Mouse (Mus musculus) midbrain, embryonic 10.5 days (tissue): Measurements from ENCODE around the gene Ccna2. TPM values are rescaled to one million over a fixed set of nuclear protein-coding genes. Genes with fewer than 3 reads are reported as not detected.

Experiments
- DNase-seq: peaks from one replicate; pipeline ENCODE4 v3.0.0-alpha.2; 2017; ENCODE audit warnings: low spot score
- H3K27ac ChIP-seq: fragments of 300-500 bp; sonication (generic); replicated peaks from 2 replicates; pipeline ENCODE4 v1.5.1; 2016; ENCODE audit warnings: mild to moderate bottlenecking
- H3K27me3 ChIP-seq: fragments of 300-500 bp; sonication (generic); 2 replicates; pipeline ENCODE4 v1.6.1; 2016; ENCODE audit warnings: low read depth, mild to moderate bottlenecking; ENCODE audit not compliant: poor library complexity, severe bottlenecking
- H3K36me3 ChIP-seq: fragments of 300-500 bp; sonication (generic); 2 replicates; pipeline ENCODE4 v1.6.1; 2016; ENCODE audit warnings: mild to moderate bottlenecking, moderate library complexity
- H3K4me1 ChIP-seq: fragments of 300-500 bp; sonication (generic); 2 replicates; pipeline ENCODE4 v1.6.1; 2016
- H3K4me3 ChIP-seq: fragments of 300-500 bp; sonication (generic); 2 replicates; pipeline ENCODE4 v1.5.1; 2016; ENCODE audit warnings: mild to moderate bottlenecking, moderate library complexity
- H3K9me3 ChIP-seq: fragments of 300-500 bp; sonication (generic); replicated peaks from 2 replicates; pipeline ENCODE4 v1.6.1; 2016; ENCODE audit warnings: mild to moderate bottlenecking
- WGBS: fragments of 180-500 bp; shearing (Covaris S2); methylation state at CpG from one replicate; pipeline ENCODE4 v1.1.7; 2016; 5-methylcytosine and 5-hydroxymethylcytosine counted together
- polyA plus RNA-seq: library from polyadenylated mRNA; unstranded; fragments of >200 nt; fragmentation: Nextera tagmentation; extraction: Ambion mirVana; gene quantifications from 2 replicates; pipeline ENCODE4 v1.2.1, GENCODE M21; 2016

Gene Ccna2
- polyA plus RNA-seq, 1 experiment from 2014 or later = 262 TPM

DNA sequence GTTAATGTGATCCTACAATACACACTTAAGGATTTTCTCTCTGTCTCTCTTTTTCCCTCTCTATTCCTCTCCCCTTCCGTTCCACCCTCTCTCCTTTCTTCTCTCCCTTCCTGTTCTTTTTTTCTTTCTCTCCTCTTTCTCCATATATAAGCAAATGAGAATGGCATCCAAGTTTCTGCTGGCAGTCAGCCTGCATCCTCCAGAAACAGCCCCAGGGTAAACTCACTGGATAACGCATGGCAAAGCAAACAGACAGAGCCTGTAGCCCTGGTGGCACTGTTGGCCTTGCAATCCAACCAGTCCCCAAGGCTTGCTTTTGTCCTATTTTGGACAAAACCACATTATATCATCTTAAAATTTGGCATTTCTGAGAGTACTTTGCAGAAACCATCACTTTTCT lies 40.7 kb downstream of the Ccna2 start:
- H3K4me3 ChIP-seq = no peak overlapping the region
- no peak overlapping the region for H3K27ac ChIP-seq
- H3K36me3 ChIP-seq = no peaks in the 10 kb centered on the region
- no peak for DNase-seq
- peaks cover 15% of the 10 kb centered on the region for H3K4me1 ChIP-seq
- WGBS = 47% methylated on average over 2 of the region's 2 CpGs
- no peaks in the 10 kb centered on the region for H3K9me3 ChIP-seq
- peaks cover 22% of the 10 kb centered on the region for H3K27me3 ChIP-seq

DNA sequence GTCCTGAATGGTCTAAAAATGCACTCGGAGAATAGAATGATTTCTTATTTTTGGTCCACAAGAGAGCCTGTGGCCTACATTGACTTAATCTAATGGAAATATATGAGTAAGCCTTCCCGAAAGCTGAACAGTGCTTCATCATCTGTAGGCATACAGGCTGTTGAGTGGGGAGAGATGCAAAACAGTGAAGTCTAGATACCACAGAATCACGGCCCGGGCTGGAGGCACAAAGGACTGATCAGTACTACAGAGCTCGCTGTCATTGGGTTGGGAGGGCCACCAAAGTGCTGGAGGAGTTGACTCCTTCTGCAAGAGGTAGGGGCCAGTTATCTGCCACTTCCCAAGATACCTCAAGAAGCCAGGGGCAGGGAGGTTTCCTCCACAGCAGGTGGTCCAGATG lies 41.2 kb downstream of the Ccna2 start:
- Histone ChIP-seq H3K27me3 (peaks cover 22% of the 10 kb centered on the region), H3K27ac (no peak overlapping the region), H3K4me1 (peaks cover 15% of the 10 kb centered on the region), H3K9me3 (no peaks in the 10 kb centered on the region), H3K4me3 (no peak overlapping the region), H3K36me3 (no peaks in the 10 kb centered on the region)
- no peak for DNase-seq
- WGBS = 67% methylated on average over 5 of the region's 5 CpGs

DNA sequence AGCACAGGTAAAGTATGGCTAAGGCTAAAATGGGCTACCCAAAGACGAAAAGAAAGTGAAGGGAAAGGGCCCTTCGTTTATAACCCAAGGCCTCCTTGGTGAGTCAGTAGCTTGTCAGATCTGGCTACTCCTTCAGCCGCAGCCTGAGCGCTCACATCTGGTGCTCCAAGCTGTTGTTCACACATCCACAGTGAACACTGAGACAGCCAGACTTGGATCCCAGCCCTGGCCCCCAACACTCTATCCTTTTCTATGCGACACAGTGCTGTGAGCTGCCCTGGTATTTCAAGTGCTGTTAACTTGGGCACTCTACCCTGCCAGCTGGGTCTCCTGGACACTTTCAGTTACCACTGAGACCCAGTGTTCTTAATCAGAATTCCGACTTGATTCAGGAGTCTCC lies 41.6 kb downstream of the Ccna2 start:
- H3K27ac ChIP-seq = no peak overlapping the region
- H3K36me3 ChIP-seq = no peaks in the 10 kb centered on the region
- no peak overlapping the region for H3K4me3 ChIP-seq
- H3K9me3 ChIP-seq = no peaks in the 10 kb centered on the region
- 89% methylated on average over 6 of the region's 6 CpGs for WGBS
- peaks cover 22% of the 10 kb centered on the region for H3K27me3 ChIP-seq
- H3K4me1 ChIP-seq = peaks cover 15% of the 10 kb centered on the region
- DNase-seq = no peak

DNA sequence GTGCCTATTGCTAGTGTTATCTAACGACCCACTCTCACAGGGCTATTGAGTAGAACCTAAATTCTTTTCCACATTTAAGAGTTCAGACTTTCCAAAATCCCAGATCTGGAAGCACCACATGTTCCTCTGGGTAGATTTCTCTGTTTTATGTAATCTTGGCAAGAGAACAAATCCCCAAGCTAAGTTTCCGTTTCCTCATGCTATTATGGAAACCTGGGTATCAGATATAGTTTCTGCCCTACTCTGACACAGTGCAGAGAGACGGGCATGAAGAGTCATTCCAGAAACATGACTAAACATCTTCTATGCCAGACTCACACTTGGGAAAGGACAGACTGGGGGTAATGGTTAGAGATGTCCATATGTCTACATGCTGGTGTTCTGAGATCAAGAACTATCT lies 47.5 kb downstream of the Ccna2 start:
- WGBS = 87% methylated on average over 3 of the region's 3 CpGs
- no peaks in the 10 kb centered on the region for H3K36me3 ChIP-seq
- no peak overlapping the region for H3K4me3 ChIP-seq
- H3K27ac ChIP-seq = no peak overlapping the region
- peaks cover 20% of the 10 kb centered on the region for H3K4me1 ChIP-seq
- DNase-seq = no peak
- H3K9me3 ChIP-seq = no peaks in the 10 kb centered on the region
- peaks cover 41% of the 10 kb centered on the region for H3K27me3 ChIP-seq

DNA sequence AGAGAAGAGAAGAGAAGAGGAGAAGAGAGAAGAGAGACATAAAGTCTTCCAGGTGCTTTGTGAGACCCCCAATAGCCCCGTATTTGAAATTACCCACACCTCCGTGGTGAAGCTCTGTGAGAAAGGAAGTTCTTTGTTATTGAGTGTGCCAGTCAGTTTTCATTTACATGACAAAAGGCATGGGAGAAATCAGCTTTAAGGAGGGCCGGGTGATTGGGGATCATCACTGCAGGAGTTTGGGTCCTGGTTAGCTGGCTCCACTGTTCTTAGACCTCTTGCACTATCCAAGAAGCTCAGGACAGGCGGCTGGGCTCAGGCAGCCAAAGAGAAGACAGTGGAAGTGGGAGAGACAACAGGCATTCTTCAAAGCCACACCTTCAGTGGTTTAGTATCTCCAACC lies 49.8 kb downstream of the Ccna2 start:
- DNase-seq = no peak

DNA sequence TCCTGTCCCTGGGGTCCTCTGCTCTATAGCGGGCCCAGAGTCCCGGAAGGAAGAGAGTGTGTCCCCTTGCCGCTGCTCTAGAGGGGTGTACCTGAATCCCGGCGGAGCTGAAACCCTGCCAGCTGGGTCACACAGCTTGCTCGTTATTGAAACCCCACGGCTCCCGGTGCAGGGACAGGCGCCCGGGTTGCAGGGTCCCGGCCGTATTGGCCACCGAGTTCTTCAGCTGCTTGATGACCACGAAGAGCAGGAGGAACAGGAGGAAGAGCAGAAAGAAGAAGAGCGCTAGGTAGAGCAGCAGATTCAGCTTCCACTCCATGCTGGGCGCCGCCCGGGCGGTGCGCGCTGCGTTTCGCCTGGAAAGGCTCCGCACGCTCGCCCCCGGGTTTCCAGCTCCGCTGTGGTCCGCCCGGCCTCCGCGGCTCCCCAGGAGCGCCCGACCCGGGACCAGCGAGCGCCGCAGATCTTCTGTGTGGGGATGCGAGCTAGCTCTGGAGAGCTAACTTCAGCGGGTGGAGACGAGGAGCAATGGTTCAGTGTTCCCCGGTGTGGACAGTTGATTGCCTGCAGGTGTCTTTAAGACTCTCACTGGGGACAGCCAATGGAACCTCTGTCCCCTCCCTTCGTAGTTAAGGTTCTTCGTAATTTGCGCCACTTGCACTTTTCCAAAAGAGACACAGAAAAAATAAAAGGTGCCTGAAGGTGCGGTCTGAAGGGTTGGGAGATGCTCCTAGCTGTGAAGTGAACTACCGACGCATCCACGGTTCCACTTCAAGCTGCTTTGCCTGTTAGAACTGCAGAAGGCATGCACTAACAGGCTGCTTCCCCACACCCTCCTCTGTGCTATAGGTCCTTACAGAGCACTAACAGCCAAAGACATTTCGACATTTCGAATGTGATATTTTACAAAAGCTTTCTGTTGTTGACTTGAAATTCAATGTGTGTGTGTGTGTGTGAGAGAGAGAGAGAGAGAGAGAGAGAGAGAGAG lies 50.6 kb downstream of the Ccna2 start, which contains the start of gene Gm11549:
Gm11549 (minus strand) TSS at position 741 of the 988 bp plus-strand sequence.
- no peaks in the 10 kb centered on the region for H3K36me3 ChIP-seq
- H3K4me1 ChIP-seq = peaks cover 20% of the 10 kb centered on the region
- H3K27me3 ChIP-seq = peaks cover 52% of the 10 kb centered on the region
- WGBS = under 1% methylated on average over 51 of the region's 51 CpGs
- peak within 1 kb of the TSS; percentile 75 for H3K27ac ChIP-seq
- DNase-seq = peak; percentile 54
- H3K9me3 ChIP-seq = no peaks in the 10 kb centered on the region
- peak within 1 kb of the TSS; percentile 67 for H3K4me3 ChIP-seq

More for the DNA sequence above, 49.8 kb downstream of the Ccna2 start:
- no peaks in the 10 kb centered on the region for H3K9me3 ChIP-seq
- H3K27ac ChIP-seq = no peak overlapping the region
- H3K36me3 ChIP-seq = no peaks in the 10 kb centered on the region
- H3K4me1 ChIP-seq = peaks cover 20% of the 10 kb centered on the region
- peak overlapping the region; percentile 67 for H3K4me3 ChIP-seq
- WGBS = 3% methylated on average over 4 of the region's 4 CpGs
- peaks cover 52% of the 10 kb centered on the region for H3K27me3 ChIP-seq

DNA sequence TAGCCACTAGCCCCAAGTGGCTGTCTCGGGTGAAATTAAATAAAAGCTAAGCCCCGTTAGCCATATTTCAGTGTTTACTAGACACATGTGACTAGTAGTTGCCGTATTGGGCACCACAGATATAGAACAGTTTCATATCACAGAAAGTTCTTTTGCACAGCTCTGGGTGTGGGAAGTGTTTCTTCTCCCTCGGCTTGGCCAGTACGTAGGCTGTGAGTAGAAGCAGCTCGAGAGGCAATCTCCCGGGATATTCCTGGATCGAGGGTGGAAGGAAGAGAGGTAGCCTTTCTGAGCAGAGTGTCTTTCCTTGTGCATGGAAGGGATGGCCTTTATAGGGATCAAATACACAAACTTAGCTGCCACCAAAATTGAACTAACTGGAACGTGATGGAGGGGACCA lies 55.8 kb downstream of the Ccna2 start:
- peaks cover 29% of the 10 kb centered on the region for H3K27me3 ChIP-seq
- no peaks in the 10 kb centered on the region for H3K36me3 ChIP-seq
- no peak overlapping the region for H3K4me3 ChIP-seq
- 90% methylated on average over 9 of the region's 9 CpGs for WGBS
- DNase-seq = no peak
- no peak overlapping the region for H3K27ac ChIP-seq
- peaks cover 7% of the 10 kb centered on the region for H3K4me1 ChIP-seq
- no peaks in the 10 kb centered on the region for H3K9me3 ChIP-seq

Other genes with a start within 250 kb of the Ccna2 start
- gene Anxa5, start 96.3 kb downstream of the Ccna2 start, polyA plus RNA-seq = 106 and 116 TPM in 2 replicates
- 0.25 and 0.73 TPM in 2 replicates for gene 1810062G17Rik, start 96.2 kb downstream of the Ccna2 start, polyA plus RNA-seq
- gene Gm11549, start 50.3 kb downstream of the Ccna2 start, polyA plus RNA-seq = 0.67 and 1.2 TPM in 2 replicates
- 108 and 113 TPM in 2 replicates for gene Exosc9, start 19.5 kb downstream of the Ccna2 start, polyA plus RNA-seq
- 20.6 and 22.1 TPM in 2 replicates for gene Bbs7, start 41.3 kb upstream of the Ccna2 start, polyA plus RNA-seq
- gene Trpc3, start 118.0 kb upstream of the Ccna2 start, polyA plus RNA-seq = 4.2 and 4.9 TPM in 2 replicates